Mouse (Mus musculus): ENCODE results near the gene Cuta.

Cuta gene

DNA sequence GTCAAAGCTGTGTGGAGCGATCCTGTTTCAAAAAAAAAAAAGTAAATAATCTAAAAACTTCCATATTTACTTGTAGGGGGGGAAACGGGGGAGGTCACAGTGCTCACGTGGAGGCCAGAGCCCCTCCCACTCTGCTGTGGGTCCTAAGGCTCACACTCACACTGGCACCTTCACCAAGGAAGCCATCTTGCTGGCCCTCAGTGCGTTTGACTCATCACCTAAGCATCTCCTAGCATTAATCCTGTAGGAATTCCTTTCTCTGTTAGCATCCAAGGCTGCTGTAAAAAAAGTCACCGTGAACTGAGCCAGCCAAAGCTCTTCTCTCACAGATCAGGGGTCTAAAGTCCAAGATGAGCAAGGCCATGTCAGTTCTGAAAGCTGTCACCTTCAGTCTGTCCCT lies 16.9 kb upstream of the Cuta start:
- DNase-seq (ENCODE audit: low spot score), result no peak

DNA sequence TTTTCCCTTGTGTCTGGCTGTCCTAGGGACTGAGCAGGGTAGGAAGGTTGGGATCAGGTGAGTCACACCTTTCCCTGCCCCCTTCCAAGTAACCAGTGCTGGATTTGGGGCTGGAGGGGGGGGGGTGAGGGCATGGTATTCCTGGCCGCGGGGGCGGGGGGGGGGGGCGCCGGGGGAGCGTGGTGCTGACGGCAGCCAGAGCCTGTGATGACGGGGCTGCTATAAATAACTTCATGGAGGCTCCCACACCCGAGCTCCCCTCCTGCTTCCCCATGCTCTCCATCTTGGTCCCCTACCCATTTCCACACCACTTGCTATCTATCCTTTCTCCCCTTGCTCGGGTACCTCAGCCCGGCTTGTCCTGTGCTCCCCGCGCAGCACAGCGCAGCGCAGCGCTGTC lies 14.4 kb upstream of the Cuta start:
- DNase-seq (ENCODE audit: low spot score), result no peak

DNA sequence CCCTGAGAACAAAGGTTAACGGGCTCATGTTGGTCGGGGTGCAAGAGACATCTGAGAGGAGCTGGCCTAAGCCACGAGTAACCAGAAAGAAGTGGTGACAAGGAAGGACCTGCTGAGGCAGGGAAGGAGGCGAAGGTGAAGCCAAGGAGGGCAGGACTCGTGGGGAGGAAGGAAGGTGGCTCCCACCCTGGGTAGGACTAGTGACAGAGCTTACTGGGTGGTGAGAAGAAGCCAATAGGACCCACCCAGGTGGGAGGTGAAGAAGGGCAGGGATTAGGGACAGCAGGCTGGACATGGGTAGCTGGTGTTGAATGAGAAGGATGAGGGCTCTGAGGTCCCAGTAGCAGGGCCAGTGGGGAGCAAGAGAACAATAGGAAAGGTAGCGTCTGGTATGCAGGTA lies 13.8 kb upstream of the Cuta start:
- no peak for DNase-seq (ENCODE audit: low spot score)

DNA sequence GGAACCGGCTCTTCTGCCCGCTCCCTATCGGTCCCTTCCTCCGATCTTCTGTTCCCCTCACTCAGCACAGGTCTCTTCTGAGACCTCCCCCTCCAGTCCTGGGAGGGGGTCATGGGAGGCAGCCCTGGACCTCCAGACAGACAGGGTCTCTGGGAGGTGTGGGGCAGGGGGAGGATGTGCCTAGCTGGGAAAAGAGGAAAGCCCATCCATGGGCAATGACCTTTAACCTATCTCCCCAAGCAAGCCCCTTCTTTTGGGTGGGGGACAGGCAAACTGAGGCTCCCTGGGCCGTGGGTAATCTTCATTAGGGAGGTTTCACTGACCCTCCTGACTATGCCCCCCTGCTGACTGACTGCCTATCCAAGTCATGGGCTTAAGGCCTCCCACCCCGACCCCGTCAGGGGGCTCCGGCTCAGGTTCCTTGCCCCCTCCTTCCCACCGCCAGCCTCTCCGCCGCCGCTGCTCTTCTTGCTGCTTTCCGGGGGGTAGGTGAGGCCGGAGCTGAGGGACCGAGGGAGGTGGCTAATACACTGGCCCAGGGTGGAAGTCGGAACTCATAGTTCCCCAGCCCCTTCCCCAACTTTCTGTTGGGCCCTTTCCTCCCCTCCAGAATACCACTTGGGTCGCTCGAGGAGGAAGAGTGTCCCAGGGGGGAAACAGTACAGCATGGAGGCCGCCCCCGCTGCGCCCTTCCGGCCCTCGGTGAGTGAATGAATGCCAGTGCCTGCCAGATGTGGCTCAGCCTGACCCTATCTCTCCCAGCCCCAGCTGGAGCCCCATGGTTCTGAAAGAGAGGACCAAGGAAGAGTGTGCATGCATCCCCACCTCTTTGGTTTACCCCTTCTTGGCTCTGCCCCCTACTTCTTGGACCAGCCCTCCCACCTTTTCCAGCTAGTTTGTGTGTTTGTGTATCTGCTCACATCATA lies 12.8 kb upstream of the Cuta start:
- no peak for DNase-seq (ENCODE audit: low spot score)

DNA sequence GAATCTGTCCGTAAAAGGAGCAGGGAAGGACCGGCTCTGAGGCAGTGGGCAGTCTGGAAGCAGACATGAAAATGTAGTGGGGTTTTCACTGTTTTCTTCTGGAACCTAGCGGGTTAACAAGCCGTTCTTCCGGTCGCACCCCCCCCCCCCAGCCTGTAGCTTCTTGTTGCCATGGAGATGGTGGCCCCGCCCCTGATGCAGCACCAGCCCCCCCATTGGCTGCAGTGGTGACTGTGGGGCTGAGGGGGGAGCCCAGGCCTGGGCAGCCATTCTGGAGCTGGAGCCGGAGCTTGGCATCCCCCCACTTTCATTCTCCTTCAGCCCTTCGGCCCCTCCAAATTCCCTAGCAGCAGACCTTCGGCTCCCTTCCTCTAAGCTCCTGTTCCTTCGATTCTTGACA lies 12.0 kb upstream of the Cuta start:
- peak; percentile 58 for DNase-seq (ENCODE audit: low spot score)

DNA sequence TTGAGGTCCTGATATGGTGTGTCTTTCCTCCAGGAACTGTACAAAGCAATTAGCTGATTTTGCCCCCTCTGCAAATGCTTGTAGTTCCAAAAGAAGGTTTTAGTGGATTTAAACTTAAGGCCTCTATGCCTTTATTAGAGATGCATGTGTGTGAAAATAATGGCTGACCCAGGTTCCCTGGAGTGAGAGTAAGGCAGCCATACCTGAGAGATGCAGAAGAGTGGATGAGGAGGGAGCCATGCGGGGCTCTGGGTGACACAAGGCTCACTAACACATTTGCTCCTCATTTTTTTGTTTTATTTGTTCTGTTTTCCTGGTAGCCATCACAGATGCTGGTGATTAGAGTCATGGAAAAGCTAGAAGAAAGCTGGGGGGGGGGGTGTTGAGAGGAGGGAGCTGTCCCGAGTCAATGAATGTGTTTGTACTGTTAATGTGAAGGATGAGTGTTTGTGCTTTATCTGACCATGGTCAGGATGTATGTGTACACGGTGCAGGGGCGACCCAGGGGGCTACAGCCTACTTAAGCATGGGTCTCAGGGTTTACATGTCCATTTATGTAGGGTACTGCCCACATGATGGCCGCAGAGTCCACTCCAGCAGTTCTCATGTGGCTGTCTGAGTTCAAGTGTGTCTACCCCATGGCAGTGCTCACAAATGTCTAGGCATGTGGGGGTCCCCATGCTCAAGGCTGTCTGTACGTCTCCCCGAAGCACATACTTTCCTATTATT lies 11.4 kb upstream of the Cuta start:
- no peak for DNase-seq (ENCODE audit: low spot score)

DNA sequence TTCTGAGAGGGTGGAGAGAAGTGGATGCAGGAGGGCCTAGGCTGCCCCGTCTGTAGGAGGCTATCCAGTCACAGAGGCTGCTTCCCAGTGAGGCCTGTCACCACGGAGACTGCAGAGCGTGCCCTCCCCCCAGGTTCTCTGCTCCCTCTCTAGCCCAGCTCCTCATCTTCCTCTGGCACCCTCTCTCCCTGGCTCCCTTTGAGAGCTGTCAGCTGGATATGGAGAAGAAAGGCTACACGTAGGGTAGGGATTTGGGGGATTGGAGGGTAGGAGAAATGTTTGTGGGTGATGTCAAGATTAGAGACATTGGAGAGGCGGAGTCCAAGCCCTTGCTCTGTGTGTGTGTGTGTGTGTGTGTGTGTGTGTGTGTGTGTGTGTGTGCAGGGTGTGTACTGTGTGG lies 10.5 kb upstream of the Cuta start:
- no peak for DNase-seq (ENCODE audit: low spot score)

DNA sequence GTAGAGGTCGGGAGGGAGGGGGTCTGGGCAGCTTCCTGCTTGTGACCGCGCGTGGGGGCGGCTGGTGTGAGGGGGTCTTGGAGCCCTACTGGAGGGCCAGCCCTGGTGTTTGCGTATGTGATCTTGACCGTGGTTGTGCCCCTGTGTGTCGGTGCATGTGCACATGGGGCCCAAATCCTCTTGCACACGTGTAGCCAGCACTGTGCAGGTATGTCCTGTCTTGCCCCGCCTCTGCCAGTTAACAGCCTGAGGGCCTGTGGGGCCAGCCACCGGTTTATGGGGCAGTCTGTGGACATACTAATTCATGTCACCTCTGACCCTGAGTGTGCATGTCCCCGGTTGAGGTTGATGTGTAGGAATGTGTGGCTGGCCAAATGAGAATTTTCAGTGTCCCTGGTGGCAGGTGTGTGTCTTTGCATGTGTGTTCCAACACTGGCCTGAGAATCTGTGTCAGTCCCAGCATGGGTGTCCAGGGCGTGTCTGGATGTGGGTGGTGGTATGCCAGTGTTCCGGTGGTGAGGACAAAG lies 9.7 kb upstream of the Cuta start:
- no peak for DNase-seq (ENCODE audit: low spot score)

DNA sequence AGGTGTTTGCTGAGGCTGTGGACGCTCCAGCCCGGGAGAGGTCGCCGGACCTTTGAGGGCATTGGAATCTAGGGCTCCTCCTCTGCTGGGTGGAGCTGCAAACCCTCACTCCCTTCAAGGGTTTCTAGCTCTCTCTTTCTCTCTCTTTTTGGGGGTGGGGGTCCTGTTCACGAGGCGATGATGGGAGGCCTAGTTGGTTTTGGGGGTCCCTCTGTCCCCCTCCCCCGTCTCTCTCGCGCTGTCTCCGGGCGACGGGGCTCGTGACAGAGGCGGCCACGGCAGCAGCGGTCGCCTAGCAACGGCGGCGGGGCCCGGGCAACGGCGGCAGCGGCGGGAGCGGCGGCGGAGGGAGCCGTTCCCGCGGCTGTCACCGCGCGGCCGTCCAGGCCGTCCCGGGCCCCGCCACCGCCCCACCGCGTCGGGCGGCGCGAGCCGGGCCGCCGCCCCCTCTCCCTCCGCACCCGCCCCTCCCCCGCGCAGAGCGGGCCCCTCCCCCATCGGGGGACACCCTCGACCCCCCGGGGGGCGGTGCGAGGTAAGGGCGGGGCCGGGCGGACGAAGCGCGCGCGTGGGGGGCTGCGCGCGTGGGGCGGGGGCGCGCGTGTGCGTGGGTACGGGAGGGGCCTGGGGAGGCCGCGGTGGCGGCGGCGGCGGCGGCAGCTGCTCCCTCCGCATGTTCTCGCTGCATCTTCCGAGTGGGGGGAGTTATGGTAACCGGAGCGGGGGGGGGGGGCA lies 9.1 kb upstream of the Cuta start:
- no peak for DNase-seq (ENCODE audit: low spot score)

DNA sequence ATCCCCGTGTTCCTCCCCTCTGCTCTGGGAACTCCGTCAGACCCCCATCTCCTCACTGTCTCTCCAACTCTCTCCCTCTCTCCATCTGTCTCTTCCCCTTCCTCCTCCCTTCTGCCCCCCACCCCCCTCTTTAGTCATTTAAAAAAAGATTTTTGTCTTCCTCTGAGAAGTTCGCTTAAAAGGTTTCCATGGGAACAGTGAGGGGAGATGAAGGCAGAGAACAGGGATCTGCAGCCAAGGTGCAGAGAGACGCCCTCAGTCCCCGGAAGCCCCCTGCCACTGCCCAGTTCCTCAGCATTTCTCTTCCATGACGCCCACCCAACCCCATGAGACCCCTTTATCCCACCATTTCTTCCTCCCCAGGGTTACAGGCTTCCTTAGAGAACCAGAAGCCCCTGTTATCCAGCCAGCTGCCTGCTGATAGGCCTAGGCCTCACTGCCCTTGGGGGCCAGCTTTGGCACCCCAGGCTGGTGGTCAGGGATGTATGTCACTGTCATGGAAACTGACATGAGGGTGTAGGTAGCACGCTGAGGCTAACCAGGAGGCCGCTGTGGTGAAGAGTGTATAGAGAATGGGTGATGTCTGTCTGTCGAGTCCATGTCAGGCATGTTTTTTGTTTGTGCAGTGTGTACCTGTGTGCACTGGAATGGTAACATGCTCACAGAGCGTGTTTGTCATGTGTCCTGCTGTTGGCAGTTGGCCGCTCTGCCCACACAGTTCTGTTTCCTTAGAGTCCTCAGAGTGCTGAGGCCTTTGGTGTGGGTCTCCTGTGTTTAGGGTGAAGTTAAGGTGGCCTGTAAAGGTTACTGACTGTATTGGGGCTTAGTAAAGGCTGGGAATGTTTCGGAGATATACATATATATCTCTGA lies 8.1 kb upstream of the Cuta start:
- no peak for DNase-seq (ENCODE audit: low spot score)

DNA sequence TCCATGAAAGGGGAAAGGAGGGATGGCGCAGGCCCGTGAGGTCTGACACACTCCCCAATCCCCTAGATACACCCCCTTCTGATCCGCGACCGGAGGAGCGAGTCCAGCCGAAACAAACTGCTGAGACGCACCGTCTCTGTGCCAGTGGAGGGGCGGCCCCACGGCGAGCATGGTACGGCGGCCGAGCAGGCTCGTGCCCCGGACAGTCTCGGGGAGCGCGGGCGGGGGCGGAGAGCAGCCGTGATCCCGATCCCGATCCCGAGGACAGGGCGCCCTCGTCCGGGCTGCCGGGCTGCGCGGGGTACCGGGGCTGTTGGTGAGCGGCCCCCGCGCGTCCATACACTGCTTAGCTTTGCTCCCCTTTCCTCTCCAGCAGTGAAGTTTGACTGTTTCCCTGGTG lies 7.2 kb upstream of the Cuta start:
- peak; percentile 77 for DNase-seq (ENCODE audit: low spot score)

DNA sequence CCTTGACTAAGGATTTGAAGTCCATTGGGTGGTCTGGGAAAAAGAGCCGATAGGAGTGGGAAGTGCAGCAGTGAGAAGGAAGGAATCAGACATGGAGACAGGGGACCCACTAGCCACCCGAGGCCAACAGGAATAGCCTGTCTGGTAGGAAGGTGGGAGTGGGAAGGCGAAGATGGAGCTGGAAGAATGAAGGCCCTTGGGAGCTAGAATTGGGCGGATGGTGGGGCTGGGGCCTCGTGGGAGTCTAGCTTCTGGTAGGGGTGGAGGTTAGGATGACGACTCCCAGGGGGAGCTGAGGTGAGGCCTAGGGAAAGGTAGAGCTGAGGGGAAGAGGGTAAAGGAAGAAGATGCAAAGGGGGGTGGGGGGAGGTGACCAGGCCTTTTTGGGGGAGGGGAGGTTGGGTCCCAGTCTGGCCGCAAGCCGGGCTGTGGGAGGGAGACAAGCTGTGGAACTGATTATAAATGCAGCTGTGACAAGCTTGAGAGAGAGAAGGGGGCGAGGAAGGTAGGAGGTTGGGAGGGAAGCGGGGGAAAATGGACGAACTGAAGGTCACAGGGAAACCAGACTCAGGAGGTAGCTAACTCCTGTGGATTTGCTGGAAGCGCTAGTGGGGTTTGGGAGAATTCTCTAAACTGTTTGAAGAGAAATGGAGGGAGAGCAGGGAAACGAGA lies 6.6 kb upstream of the Cuta start:
- no peak for DNase-seq (ENCODE audit: low spot score)

DNA sequence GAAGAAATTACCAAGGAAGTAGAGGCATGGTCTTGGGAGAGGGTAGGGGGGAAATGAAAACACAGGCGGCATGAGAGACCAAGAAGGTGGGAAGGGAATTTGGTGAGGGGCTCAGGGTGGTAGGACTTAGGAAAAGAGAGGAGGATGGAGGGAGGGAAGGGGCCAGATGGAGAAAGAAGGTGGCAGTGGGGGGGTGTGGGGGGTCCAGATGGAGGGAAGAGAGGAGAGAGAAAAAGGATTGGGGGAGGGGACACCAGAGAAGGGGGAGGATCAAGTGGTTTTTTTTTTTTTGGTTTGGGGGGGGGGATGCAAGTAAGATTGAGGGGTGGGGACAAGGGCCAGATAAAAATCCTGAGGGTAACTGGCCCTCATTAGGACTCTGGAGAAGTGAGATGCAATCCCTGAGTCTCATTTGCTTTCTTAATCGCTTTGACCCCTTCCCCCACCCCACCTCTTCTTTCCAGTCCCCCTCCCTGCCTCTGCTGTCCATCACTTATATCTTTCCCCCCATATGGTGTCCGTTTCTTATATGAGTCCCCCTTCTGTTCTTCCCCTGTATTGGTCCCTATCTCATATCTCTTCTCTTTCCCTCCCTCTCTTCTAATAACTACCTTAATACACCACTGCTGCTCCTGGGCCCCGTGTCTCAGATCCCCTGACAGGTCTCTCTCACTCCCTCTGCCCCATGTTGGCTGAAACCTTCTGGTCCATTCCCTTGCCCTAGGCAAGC lies 2.6 kb upstream of the Cuta start:
- DNase-seq (ENCODE audit: low spot score), result no peak

DNA sequence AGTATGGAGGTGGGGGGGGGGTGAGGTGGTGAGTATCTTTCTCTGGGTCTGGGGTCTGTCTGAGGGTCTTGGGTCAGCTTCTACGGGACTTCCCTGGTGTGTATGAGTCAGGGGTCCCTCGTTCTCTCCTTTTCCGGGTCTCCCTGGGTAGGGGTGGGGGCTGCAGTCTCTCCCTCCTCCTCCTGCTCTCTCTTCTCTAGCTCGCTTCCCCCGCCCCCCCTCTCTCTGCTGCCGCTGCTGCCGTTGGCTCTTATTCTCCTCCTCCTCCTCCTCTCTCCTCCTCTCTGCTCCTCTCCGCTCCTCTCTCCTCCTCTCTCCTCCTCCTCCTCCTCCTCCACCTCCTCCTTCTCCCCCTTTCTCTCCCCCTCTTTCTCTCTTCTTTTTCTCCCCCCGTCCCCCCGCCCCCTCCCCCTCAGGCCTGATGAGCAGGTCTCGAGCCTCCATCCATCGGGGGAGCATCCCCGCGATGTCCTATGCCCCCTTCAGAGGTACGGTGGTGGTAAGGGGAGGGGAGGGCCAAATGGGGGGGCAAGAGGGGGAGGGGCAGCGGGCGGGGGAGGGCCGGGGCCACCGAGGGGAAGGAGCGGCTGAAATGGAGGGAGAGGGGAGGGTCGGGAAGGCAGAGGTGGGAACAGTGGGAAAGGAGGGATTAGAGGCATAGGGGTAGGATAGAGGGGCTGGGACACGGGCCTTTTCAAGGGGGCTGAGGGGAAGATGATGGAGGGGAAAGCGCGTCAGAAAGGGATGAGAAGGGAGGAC lies 1.8 kb upstream of the Cuta start, which contains the start of gene Syngap1:
Syngap1 (plus strand) TSS at position 223 of the 759 bp plus-strand sequence.
- DNase-seq (ENCODE audit: low spot score), result no peak

DNA sequence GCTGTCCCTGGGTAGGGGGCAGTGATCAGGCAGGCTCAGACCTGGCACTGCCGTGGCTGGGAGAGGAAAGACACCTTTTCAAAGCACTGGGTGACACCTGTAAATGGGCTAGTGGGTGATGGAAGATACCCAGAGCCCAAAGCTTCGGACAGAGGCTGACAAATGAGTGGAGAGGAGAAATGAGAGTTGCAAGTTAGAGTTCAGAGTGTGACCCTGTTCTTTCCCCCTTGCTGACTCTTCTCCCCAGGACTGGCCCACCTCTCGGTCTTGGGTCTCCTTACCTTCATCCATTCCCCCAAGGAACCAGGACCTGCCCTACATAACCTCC lies 568 bp upstream of the Cuta start:
- DNase-seq (ENCODE audit: low spot score), result no peak

DNA sequence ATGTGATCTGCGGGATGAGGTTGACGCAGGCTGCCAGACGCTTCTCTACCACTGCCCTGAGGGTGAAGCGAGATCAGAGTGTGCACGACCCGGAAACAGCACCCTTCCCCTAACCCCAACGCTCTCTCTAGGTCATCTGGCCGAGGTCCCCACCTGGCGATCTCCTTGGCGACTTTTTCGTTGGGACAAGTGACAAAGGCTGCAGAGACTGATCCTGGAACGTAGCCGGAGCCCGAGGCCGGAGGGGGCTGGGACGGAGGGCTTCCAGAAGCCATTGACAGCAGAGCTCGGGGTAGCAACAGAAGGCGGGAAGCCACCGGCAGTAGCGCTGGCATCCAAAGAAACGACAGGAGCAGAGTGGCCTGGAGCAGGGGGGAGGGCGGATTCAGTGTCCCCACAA lies 638 bp downstream of the Cuta start:
- DNase-seq (ENCODE audit: low spot score), result no peak

DNA sequence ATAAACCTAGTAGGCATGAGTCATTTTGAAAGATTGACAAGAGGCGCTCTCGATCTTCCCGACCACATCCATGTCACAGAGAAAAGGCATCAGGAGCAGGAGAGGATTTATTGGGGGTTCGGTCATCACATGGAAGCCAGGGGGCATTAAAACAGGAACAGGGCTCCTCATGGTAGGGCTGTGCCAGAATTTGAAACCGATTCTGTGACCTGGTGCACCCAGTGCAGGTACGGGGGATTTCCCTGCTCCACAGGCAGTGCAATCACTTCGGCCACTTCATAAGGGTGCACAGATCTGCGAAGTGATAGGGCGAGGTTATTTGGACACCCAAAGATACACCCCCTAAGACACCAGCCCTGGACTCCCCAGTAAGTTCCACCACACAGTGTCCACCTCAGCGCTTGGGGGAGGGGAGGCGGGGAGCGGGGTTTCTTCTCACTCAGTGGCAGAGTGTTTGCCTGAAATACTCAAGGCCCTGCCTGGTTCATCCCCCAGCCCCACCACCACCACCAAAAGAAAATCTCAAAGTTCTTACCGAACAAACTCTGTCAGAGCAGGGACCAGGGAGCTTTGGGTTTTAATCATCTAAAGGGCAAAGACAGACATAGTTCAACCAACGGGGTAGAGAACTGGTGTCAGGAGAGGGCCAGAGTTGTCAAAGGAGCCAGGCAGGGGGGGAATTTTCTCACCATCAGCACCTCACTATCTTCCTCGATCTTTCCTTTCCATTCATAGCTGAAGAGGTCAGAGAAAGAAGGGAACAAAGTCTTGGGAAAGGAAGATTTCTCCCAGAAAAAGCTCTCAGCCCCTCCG lies 1.3 kb downstream of the Cuta start:
- no peak for DNase-seq (ENCODE audit: low spot score)

DNA sequence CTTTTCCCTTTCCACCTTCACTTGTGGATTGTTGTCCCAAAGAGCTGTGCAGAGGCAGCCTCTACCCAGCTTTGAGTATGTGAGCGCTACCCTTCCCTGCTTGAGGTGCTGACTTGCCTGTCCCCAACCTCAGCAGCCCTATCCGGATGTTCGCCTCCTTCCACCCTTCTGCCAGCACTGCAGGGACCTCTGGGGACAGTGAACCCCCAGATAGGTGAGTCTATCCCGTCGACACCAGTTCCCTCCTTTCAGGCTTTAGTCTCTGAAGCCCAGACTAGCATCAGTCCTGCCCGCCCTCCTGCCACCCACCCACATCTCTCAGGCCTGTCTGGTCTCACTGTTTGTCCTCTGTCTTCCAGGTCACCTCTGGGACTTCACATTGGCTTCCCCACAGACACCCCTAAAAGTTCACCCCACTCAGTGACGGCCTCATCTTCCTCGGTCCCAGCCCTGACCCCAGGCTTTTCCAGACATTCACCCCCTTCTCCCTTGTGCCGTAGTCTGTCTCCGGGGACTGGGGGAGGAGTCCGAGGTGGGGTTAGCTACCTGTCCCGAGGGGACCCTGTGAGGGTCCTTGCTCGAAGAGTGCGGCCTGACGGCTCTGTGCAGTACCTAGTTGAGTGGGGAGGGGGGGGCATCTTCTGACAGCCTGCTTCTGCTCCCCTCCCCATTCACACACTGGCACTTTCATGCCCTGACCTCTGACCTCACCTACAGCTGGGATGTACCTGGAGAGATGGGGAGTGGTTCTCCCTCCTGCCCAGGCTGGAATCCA lies 2.3 kb downstream of the Cuta start:
- no peak for DNase-seq (ENCODE audit: low spot score)
